Mouse (Mus musculus) layer of hippocampus, postnatal 36 days (tissue): ENCODE measurements around the gene Gm30302. TPM values are rescaled to one million over a fixed set of nuclear protein-coding genes. Genes with fewer than 3 reads are reported as not detected.

ENCODE experiments used
- DNase-seq, 2 experiments: peaks; one replicate each; pipeline ENCODE4 v3.0.0; 2022
- total RNA-seq, 2 experiments: library from RNA; stranded (reverse); gene quantifications; 2 replicates each; pipeline ENCODE4 v1.2.3; 2021

Gene Gm30302
- total RNA-seq, 2 experiments from 2014 or later: not detected

GRCm38 (mm10) chr13:49736430-49736829, 62.4 kb downstream of the Gm30302 start:
- DNase-seq: no peak

Other genes with a start within 250 kb of the Gm30302 start
- 1 to 10 TPM in 1 of 2 experiments, under 1 TPM in 1; 0.30 to 1.1 TPM for gene Omd, start 216.5 kb downstream of the Gm30302 start, total RNA-seq
- 1 to 10 TPM; 3.7 to 5.4 TPM for gene Ogn, start 191.0 kb downstream of the Gm30302 start, total RNA-seq
- 1 to 10 TPM; 1.8 to 2.0 TPM for gene Cenpp, start 146.2 kb downstream of the Gm30302 start, total RNA-seq
- gene Nol8, start 145.9 kb downstream of the Gm30302 start, total RNA-seq: 10 to 100 TPM; 26.5 to 28.4 TPM
- gene Iars, start 116.9 kb downstream of the Gm30302 start, total RNA-seq: 10 to 100 TPM; 67.3 to 75.3 TPM